Mouse (Mus musculus): ENCODE data around the gene Nudt5.
"Not testable (repeated sequence)": the region's sequence is repeated elsewhere in the genome, so short reads cannot be mapped to it uniquely, and the experiment has no call there.

The Nudt5 gene

GRCm38 (mm10) chr2:5844873-5845631 lies at the start of gene Nudt5, which contains the start of gene Cdc123:
Gene Nudt5 (plus strand): TSS chr2:5845019.
Gene Cdc123 (minus strand): TSS chr2:5845164.
- in situ Hi-C loops (cut with MseI, MboI) = no loop called here

DNA sequence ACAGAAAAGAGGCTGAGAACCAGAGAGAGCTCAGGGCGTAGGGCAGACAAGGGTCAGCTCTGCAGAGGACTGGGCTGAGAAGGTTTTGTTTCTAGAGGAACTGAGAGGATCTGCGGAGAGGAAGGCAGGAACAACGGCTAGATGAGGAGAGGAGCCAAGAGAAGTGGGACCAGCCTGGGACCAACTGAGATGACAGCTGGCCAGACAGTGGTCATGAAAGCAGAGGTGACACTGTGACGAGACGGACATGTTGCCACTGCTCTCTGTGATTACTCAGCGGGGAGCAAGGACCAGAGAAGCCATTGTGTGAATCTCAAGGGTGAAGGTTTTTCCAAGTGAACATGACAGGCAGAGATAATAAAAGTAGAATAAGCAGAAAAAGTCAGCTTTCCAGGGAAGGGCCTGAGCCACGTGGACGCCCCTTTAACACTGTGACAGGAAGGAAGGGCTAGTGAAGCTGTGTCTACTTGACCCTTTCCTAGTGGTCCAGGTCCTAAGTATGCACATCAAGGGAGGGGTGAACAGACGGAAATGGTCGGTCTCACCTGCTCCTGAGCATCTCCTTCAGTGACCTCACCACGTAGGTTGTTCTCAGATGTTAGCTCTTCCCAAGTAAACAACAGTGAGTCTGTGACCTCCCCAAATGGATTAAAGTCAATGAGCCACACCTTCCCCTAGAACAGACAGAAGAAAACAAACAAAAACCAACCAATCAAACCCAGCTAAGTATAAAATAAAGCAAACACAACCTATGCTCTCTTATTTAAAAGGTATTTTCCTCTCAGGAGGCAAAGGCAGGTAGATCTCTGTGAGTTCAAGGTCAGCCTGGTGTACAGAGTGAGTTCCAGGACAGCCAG lies 46.8 kb upstream of the Nudt5 start:
- in situ Hi-C loops (cut with MseI, MboI) = no loop called here

GRCm38 (mm10) chr2:5801182-5801640 lies 43.6 kb upstream of the Nudt5 start:
- in situ Hi-C loops (cut with MseI, MboI) = no loop called here

- in situ Hi-C loops (cut with MseI, MboI) = no loop called here
Measured at GRCm38 (mm10) chr2:5801927-5802590, 42.8 kb upstream of the Nudt5 start.

GRCm38 (mm10) chr2:5804440-5805045 lies 40.3 kb upstream of the Nudt5 start:
- in situ Hi-C loops (cut with MseI, MboI) = no loop called here

DNA sequence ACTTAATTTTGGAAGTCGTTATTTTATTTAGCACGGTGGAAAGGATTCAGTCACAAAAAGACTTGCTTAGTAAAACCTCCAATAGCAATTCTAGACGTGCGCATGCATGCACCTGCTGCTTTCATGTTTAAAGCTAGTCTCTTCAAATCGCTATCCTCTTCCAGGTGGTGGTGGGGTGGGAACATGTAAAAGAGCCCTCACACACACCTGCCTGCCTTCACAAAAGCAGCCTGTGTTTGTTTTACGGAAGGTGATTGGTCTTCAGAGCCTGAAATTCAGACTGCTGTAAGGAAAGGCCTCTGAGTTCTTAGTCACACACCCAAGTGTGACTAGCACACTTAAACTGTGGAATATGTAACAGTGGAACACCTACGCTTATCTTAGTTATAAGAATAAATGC lies 39.6 kb upstream of the Nudt5 start:
- in situ Hi-C loops (cut with MseI, MboI) = no loop called here

- in situ Hi-C loops (cut with MseI, MboI) = not testable (repeated sequence)
Measured at GRCm38 (mm10) chr2:5806201-5806600, 38.6 kb upstream of the Nudt5 start.

- in situ Hi-C loops (cut with MseI, MboI) = no loop called here
Measured at GRCm38 (mm10) chr2:5810036-5810718, 34.6 kb upstream of the Nudt5 start.

GRCm38 (mm10) chr2:5811235-5811782 lies 33.5 kb upstream of the Nudt5 start:
- in situ Hi-C loops (cut with MseI, MboI) = no loop called here

DNA sequence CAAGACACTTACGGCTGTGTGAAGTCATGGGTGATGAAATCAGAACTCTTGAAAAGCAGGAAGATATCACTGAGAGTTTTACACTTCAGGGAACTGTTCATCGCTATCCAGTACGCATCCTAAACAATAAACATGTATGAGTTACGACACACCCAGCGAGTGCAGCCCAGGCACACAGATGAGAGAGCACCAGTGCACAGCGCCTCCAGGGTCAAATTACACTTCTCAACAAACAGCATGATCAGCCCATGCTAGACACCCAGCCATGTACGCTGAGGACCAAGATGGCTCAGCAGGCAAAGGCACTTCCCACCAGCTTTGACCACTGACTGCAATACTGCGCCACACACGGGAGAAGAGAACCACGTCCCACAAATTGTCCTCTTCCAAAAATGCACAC lies 23.6 kb upstream of the Nudt5 start:
- in situ Hi-C loops (cut with MseI, MboI) = no loop called here

DNA sequence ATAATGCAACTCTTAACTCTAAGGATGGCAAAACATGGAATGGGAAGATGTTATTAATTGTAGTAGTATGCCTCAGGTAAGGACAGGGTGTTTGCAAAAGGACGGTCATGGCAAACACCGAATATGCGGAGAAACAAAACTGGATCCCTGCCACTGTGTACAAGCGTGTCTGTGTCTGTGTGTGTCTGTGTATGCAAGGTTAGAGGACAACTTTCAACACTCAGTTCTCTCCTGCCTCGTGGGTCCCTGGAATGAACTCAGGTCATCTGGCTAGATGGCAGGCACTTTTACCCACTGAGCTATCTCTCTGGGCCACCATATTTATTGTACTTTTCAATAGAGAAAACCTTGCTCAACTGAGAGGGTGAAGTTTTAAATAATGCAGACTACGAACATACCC lies 22.4 kb upstream of the Nudt5 start:
- in situ Hi-C loops (cut with MseI, MboI) = no loop called here

DNA sequence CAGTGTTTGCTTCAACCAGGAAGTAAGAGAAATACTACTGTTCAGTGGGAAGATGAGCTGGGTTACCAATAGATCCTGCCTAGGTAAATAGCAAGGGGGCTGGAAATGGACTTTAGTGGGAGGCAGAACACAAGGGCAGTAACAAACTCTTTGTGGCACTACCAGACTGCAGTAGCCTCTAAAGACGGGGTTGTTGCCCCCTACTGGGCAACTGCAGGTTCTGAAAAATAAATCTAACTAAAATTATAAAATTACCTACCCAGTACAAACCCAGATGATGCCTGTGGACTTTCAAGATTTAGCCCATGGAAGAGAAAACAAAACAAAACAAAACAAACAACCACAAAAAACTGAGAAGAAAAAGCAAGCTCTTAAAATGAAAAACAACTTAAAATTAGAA lies 20.6 kb upstream of the Nudt5 start:
- in situ Hi-C loops (cut with MseI, MboI) = no loop called here

GRCm38 (mm10) chr2:5824685-5825084 lies 20.1 kb upstream of the Nudt5 start:
- in situ Hi-C loops (cut with MseI, MboI) = no loop called here

GRCm38 (mm10) chr2:5825265-5825913 lies 19.4 kb upstream of the Nudt5 start:
- in situ Hi-C loops (cut with MseI, MboI) = no loop called here

GRCm38 (mm10) chr2:5840815-5841214 lies 4.0 kb upstream of the Nudt5 start:
- in situ Hi-C loops (cut with MseI, MboI) = no loop called here

DNA sequence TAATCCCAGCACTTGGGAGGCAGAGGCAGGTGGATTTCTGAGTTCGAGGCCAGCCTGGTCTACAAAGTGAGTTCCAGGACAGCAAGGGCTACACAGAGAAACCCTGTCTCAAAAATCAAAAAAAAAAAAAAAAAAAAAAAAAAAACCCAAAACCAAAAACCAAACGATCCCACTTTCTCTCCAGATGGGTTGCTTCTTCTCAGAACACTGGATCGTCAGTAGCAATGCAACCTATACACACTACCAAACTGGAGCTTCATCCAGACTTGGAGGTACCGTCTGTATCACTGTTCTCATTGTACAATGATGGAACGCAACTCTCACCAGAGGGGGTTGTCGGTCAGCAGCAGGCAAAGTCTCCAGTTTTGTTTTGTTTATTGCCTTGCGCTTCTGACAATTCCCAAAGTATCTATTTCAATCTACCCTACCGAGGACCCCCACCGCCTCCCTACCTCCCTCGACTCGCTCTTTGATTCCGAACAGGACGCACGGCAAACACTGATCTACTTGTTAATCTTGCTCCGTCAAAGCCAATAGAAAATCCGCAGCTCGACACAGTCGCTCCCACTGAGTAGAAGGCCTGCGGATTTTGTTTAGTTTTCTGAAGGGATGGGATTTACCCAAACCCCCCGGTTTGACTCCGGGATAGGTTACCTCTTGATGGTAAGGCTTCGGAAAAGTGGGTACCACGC lies 492 bp upstream of the Nudt5 start:
- in situ Hi-C loops (cut with MseI, MboI) = no loop called here

DNA sequence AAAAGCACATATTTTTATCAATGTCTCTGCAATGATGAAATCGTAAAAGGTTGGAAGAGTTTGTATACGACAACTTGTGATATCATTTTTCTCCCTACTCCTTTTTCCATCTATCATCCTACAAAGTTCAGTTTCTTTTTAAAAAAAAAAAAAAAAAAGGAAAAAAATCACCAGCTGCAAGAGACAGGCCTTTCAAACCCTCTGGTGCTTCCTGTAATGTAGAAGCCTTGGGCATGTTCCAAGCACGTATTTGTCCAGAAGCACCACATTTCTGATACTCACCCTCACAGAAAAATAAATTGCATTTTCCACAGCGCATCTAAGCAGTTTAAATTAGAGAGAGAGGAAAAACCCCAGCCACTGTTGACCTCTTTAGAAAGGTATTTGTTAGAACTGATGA lies 1.0 kb downstream of the Nudt5 start:
- in situ Hi-C loops (cut with MseI, MboI) = no loop called here

DNA sequence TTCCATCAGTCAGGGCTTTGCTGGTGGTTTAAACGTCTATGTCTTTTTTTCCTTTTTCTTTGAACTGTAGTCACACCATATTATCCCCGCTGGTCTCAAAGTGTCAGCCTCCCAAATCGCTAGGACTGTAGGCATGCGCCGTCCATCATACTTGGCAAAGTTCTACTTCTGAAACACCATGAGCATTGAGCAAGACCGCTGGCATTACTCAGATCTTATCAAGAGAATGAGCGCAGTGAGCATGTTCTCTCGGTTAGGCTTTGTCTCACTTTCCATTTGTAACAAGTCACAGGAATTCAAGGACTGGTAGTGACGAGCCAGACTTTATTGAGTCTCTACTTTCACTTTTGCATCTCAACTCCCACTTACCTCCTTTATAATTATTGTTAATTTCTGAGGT lies 6.3 kb downstream of the Nudt5 start:
- in situ Hi-C loops (cut with MseI, MboI) = no loop called here

DNA sequence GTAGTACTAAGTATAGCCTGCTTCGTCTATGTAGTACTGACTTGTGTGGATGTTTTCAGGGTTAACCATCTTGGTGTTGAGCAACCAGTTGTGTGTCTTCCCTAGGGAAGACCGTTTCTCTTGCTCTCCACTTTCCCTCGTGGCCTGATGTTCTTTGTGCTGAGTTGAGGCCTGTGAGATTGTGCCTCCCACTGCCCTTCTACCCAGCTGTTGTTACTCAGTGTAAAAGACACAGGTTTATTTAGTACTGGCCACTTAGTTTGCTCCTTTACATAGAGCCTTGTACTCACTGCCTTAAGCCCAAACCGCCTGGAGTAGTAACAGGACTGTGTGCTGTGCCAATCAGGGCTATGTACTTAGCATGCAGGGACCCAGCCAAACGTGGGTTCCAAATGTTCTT lies 7.0 kb downstream of the Nudt5 start:
- in situ Hi-C loops (cut with MseI, MboI) = no loop called here

GRCm38 (mm10) chr2:5862834-5863233 lies 18.0 kb downstream of the Nudt5 start, which contains the start of gene Gm13199:
Gene Gm13199 (minus strand): TSS chr2:5862934.
- in situ Hi-C loops (cut with MseI, MboI) = no loop called here

Measured in mouse trophoblast stem cell (cell line).